Mouse (Mus musculus) kidney, adult 2 months (tissue): ENCODE measurements at regions not wholly inside any gene's neighbourhood (a gene's known extent, or its start where the extent isn't known, plus 50 kb on each side); places are given as distances from the start of the nearest gene placed in this dataset.

Source experiments
- DNase-seq: peaks from one replicate; pipeline ENCODE4 v3.0.0; 2021
- H3K27ac ChIP-seq: fragments of 200-500 bp; 2 replicates; pipeline ENCODE4 v1.5.1; 2012; ENCODE audit warnings: low read depth, low read length, control low read depth, inconsistent platforms; ENCODE audit not compliant: insufficient read depth
- H3K27me3 ChIP-seq: fragments of 200-500 bp; replicated peaks from 2 replicates; pipeline ENCODE4 v1.6.1; 2012; ENCODE audit warnings: mild to moderate bottlenecking, moderate library complexity, low read length, inconsistent platforms; ENCODE audit not compliant: control insufficient read depth, insufficient read depth
- H3K36me3 ChIP-seq: fragments of 200-500 bp; 2 replicates; pipeline ENCODE4 v1.6.1; 2012; ENCODE audit warnings: mild to moderate bottlenecking, moderate library complexity, low read length, inconsistent platforms; ENCODE audit not compliant: control insufficient read depth, insufficient read depth
- H3K4me1 ChIP-seq: fragments of 200-500 bp; 2 replicates; pipeline ENCODE4 v1.6.1; 2011; ENCODE audit warnings: low read length; ENCODE audit not compliant: control insufficient read depth, insufficient read depth
- H3K4me3 ChIP-seq: fragments of 200-500 bp; 2 replicates; pipeline ENCODE4 v1.5.1; 2011; ENCODE audit warnings: mild to moderate bottlenecking, low read depth, low read length, control low read depth; ENCODE audit not compliant: insufficient read depth
- CTCF ChIP-seq: fragments of 200-500 bp; conservative IDR thresholded peaks from 2 replicates; pipeline ENCODE4 v1.5.1; 2011; ENCODE audit warnings: low read depth, mild to moderate bottlenecking, control low read depth, low read length, moderate library complexity, mixed read lengths; ENCODE audit not compliant: insufficient read depth, insufficient read length
- POLR2A ChIP-seq: fragments of 200-500 bp; IDR thresholded peaks from one replicate; pipeline ENCODE4 v1.6.1; 2011; ENCODE audit warnings: low read depth, low read length, control low read depth
- WGBS: fragments of 180-500 bp; shearing (Covaris S2); methylation state at CpG from one replicate; pipeline ENCODE4 v1.1.7; 2018; 5-methylcytosine and 5-hydroxymethylcytosine counted together

GRCm38 (mm10) chr12:92646634-92647033 lies 797.7 kb upstream of the Sel1l start:
- Histone ChIP-seq H3K36me3 (no peaks in the 10 kb centered on the region), H3K27ac (no peak overlapping the region), H3K4me1 (no peaks in the 10 kb centered on the region), H3K4me3 (no peak overlapping the region), H3K27me3 (no peaks in the 10 kb centered on the region)
- DNase-seq = no peak
- WGBS = 79% methylated on average over 2 of the region's 2 CpGs
- TF ChIP-seq CTCF = no peak
- TF ChIP-seq POLR2A = no peak

GRCm38 (mm10) chr12:92645006-92645624 lies 796.2 kb upstream of the Sel1l start:
- 75% methylated on average over 4 of the region's 4 CpGs for WGBS
- H3K4me1 ChIP-seq = no peaks in the 10 kb centered on the region
- no peaks in the 10 kb centered on the region for H3K27me3 ChIP-seq
- no peak overlapping the region for H3K27ac ChIP-seq
- no peaks in the 10 kb centered on the region for H3K36me3 ChIP-seq
- no peak overlapping the region for H3K4me3 ChIP-seq
- DNase-seq = no peak
- TF ChIP-seq POLR2A (no peak), CTCF (no peak)

GRCm38 (mm10) chr12:92619120-92619519 lies 770.2 kb upstream of the Sel1l start:
- no peak overlapping the region for H3K27ac ChIP-seq
- H3K27me3 ChIP-seq = no peaks in the 10 kb centered on the region
- TF ChIP-seq POLR2A = no peak
- TF ChIP-seq CTCF = no peak
- no peaks in the 10 kb centered on the region for H3K4me1 ChIP-seq
- DNase-seq = no peak
- H3K4me3 ChIP-seq = no peak overlapping the region
- H3K36me3 ChIP-seq = no peaks in the 10 kb centered on the region

GRCm38 (mm10) chr12:92618519-92618918 lies 769.6 kb upstream of the Sel1l start:
- Histone ChIP-seq H3K4me1 (no peaks in the 10 kb centered on the region), H3K4me3 (no peak overlapping the region), H3K27ac (no peak overlapping the region), H3K27me3 (no peaks in the 10 kb centered on the region), H3K36me3 (no peaks in the 10 kb centered on the region)
- DNase-seq = no peak
- WGBS = 47% methylated on average over 2 of the region's 2 CpGs
- TF ChIP-seq POLR2A (no peak), CTCF (no peak)

- Histone ChIP-seq H3K27me3 (no peaks in the 10 kb centered on the region), H3K4me1 (no peaks in the 10 kb centered on the region), H3K4me3 (no peak overlapping the region), H3K27ac (no peak overlapping the region), H3K36me3 (no peaks in the 10 kb centered on the region)
- 74% methylated on average over 1 of the region's 1 CpGs for WGBS
- no peak for DNase-seq
- no peak for TF ChIP-seq POLR2A
- no peak for TF ChIP-seq CTCF
Measured at GRCm38 (mm10) chr12:92601673-92602072, 752.7 kb upstream of the Sel1l start.

- no peaks in the 10 kb centered on the region for H3K27me3 ChIP-seq
- no peak for DNase-seq
- no peaks in the 10 kb centered on the region for H3K36me3 ChIP-seq
- WGBS = 55% methylated on average over 2 of the region's 2 CpGs
- H3K27ac ChIP-seq = no peak overlapping the region
- TF ChIP-seq POLR2A (no peak), CTCF (no peak)
- no peaks in the 10 kb centered on the region for H3K4me1 ChIP-seq
- no peak overlapping the region for H3K4me3 ChIP-seq
Measured at GRCm38 (mm10) chr12:92589725-92590124, 740.8 kb upstream of the Sel1l start.

GRCm38 (mm10) chr12:92589305-92589704 lies 740.3 kb upstream of the Sel1l start:
- Histone ChIP-seq H3K4me3 (no peak overlapping the region), H3K27ac (no peak overlapping the region), H3K4me1 (no peaks in the 10 kb centered on the region), H3K27me3 (no peaks in the 10 kb centered on the region), H3K36me3 (no peaks in the 10 kb centered on the region)
- WGBS = 80% methylated on average over 6 of the region's 6 CpGs
- TF ChIP-seq POLR2A = no peak
- no peak for TF ChIP-seq CTCF
- no peak for DNase-seq
